Mouse (Mus musculus): ENCODE measurements at regions not wholly inside any gene's neighbourhood (a gene's known extent, or its start where the extent isn't known, plus 50 kb on each side); places are given as distances from the start of the nearest gene placed in this dataset.

- peak; percentile 52; the same call in 1 of the 2 replicates for ATAC-seq (ENCODE audit: insufficient number of reproducible peaks, low FRiP score, low TSS enrichment, low read depth)
- H3K4me3 ChIP-seq = no peak overlapping the region
- no peaks in the 10 kb centered on the region for H3K9me3 ChIP-seq
- no peaks in the 10 kb centered on the region for H3K27me3 ChIP-seq
- no peaks in the 10 kb centered on the region for H3K36me3 ChIP-seq
- peaks cover 3% of the 10 kb centered on the region; the same call in 1 of the 2 replicates for H3K4me1 ChIP-seq
- H3K4me2 ChIP-seq = no peak overlapping the region
- WGBS = 79% methylated on average over 8 of the region's 8 CpGs
- no peak overlapping the region for H3K27ac ChIP-seq
- H3K9ac ChIP-seq = no peak overlapping the region
Observed at GRCm38 (mm10) chr3:128220776-128221550, 324.8 kb upstream of the Fam241a start.

DNA sequence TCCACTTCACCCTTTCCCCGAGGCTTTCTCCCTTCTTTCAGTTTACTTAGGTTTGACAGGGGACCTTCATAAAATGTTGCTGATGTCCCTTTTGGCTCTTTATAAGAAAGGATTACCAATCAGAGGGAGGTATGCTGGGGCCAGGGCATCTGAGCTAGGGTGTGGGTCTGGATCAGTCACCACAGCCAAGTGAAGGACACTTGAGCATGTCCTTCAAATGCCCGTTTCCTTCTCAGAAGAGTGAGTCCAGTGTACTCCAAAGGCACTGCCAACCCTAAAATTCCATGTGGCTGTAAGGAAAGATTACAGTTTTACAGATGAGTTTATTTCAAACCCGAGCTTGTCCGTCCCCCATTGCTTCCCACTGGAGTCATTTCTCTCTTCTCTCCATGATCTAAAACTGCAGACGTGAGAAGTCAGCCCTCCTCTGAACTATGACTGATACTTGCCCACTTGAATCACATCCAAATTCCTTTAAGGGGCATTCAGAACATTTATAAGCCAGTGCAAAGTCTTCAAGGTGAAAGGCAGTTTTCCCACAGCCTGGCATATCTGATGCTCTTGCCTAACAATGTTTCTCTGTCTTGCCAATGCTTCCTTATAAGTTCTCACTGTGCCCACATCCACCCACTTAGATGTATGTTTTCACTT, 321.8 kb upstream of the Fam241a start:
- Histone ChIP-seq H3K9ac (no peak overlapping the region), H3K27ac (no peak overlapping the region), H3K4me3 (no peak overlapping the region), H3K9me3 (no peaks in the 10 kb centered on the region), H3K4me1 (peaks cover 3% of the 10 kb centered on the region; the same call in 1 of the 2 replicates), H3K4me2 (no peak overlapping the region), H3K27me3 (no peaks in the 10 kb centered on the region), H3K36me3 (no peaks in the 10 kb centered on the region)
- 69% methylated on average over 5 of the region's 5 CpGs for WGBS
- no peak for ATAC-seq (ENCODE audit: insufficient number of reproducible peaks, low FRiP score, low TSS enrichment, low read depth)

DNA sequence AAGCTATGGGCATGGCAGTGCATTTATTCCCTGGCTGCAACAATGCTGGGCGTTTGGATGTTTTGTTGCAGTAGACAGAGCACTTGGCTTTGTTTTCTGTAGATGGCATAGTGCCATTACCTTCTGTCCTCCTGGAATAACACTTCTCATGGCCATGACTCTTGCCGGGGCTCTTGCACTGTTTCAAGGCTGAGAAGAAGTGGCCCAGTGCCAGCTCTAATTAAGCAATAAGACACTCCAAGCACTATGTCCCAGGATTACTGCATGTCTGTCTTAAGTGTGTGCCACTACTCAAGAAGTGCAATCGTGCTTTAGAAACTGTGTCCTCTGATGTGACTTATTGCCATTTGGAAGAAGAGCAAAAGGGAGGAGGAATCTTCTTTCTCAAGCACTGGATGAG, 316.1 kb upstream of the Fam241a start:
- WGBS = 51% methylated on average over 3 of the region's 3 CpGs
- H3K4me1 ChIP-seq = no peaks in the 10 kb centered on the region
- no peak for ATAC-seq (ENCODE audit: insufficient number of reproducible peaks, low FRiP score, low TSS enrichment, low read depth)

DNA sequence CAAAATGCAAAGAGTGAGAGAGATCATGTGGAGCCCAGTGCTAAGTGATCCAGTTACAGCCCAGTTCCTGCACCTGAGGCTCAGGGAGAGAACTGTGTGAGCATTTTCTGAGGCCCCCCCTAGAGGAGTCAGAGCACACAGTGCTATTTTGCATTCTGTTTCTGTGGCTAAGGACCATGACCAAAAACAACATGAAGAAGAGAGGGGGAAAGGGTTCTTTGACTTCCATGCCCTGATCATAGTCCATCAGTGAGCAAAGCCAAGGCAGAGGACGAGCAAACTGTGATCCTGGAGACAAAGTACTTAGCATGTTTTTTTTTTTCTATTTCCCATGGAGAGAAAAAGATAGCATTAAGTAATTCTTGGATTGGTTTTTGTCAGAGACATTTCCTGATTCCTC, 314.5 kb upstream of the Fam241a start:
- H3K9ac ChIP-seq = no peak overlapping the region
- H3K27me3 ChIP-seq = no peaks in the 10 kb centered on the region
- no peak overlapping the region for H3K27ac ChIP-seq
- H3K4me3 ChIP-seq = no peak overlapping the region
- 59% methylated on average over 1 of the region's 1 CpGs for WGBS
- H3K4me2 ChIP-seq = no peak overlapping the region
- ATAC-seq (ENCODE audit: insufficient number of reproducible peaks, low FRiP score, low TSS enrichment, low read depth) = no peak
- H3K9me3 ChIP-seq = no peaks in the 10 kb centered on the region
- no peaks in the 10 kb centered on the region for H3K36me3 ChIP-seq
- no peaks in the 10 kb centered on the region for H3K4me1 ChIP-seq

More for the DNA sequence above, 316.1 kb upstream of the Fam241a start:
- Histone ChIP-seq H3K9me3 (no peaks in the 10 kb centered on the region), H3K27me3 (no peaks in the 10 kb centered on the region), H3K27ac (no peak overlapping the region), H3K4me2 (no peak overlapping the region), H3K4me3 (no peak overlapping the region), H3K9ac (no peak overlapping the region), H3K36me3 (no peaks in the 10 kb centered on the region)

DNA sequence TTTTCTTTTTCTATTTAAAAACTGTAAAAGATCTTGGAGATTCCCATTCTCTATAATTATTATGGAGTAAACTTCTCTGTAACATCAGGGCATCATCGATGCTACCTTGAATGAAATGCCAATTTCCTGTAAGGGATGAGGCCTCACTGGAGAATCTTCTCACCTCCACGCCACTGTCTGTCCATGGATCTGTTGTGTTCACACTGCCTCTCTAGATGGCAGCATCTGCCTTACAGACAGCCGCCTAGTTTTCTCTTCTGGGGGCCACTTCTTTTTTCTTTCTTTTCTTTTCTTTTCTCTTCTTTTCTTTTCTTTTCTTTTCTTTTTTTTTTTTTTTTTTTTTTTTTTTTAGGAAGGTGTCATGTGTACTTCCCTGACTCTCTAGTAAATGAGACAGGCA, 310.8 kb upstream of the Fam241a start:
- H3K9me3 ChIP-seq = no peaks in the 10 kb centered on the region
- H3K9ac ChIP-seq = no peak overlapping the region
- WGBS = 56% methylated on average over 3 of the region's 3 CpGs
- no peak overlapping the region for H3K27ac ChIP-seq
- no peaks in the 10 kb centered on the region for H3K27me3 ChIP-seq
- H3K4me3 ChIP-seq = no peak overlapping the region
- no peak overlapping the region for H3K4me2 ChIP-seq
- H3K36me3 ChIP-seq = no peaks in the 10 kb centered on the region
- H3K4me1 ChIP-seq = no peaks in the 10 kb centered on the region
- no peak for ATAC-seq (ENCODE audit: insufficient number of reproducible peaks, low FRiP score, low TSS enrichment, low read depth)

DNA sequence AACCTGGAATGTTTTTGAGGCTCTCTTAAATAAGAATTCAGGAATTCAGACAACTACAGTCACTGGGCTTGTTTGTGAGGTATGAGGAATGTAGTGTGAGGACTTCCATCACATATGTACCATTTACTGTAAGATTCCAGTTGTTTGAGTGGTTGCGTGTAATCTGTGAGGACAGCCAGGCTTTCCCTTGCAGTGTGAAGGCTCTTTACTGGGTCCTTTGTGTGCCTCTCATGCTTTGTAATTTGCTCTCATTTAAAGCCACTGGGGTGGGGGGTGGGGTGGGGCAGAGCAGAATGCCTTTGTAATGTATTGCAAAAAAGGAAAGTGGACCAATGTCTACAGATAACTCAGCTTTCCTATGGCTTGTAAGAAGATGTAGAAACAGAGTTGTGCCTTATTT, 310.4 kb upstream of the Fam241a start:
- Histone ChIP-seq H3K36me3 (no peaks in the 10 kb centered on the region), H3K4me3 (no peak overlapping the region), H3K27me3 (no peaks in the 10 kb centered on the region), H3K27ac (no peak overlapping the region), H3K9me3 (no peaks in the 10 kb centered on the region), H3K4me1 (no peaks in the 10 kb centered on the region), H3K9ac (no peak overlapping the region), H3K4me2 (no peak overlapping the region)
- no peak for ATAC-seq (ENCODE audit: insufficient number of reproducible peaks, low FRiP score, low TSS enrichment, low read depth)
- WGBS = 80% methylated on average over 1 of the region's 1 CpGs

GRCm38 (mm10) chr3:128200574-128201235, 304.6 kb upstream of the Fam241a start:
- no peak overlapping the region for H3K27ac ChIP-seq
- H3K36me3 ChIP-seq = no peaks in the 10 kb centered on the region
- H3K9ac ChIP-seq = no peak overlapping the region
- no peaks in the 10 kb centered on the region for H3K27me3 ChIP-seq
- H3K4me3 ChIP-seq = no peak overlapping the region
- no peaks in the 10 kb centered on the region for H3K4me1 ChIP-seq
- WGBS = 66% methylated on average over 5 of the region's 5 CpGs
- H3K4me2 ChIP-seq = no peak overlapping the region
- no peaks in the 10 kb centered on the region for H3K9me3 ChIP-seq
- no peak for ATAC-seq (ENCODE audit: insufficient number of reproducible peaks, low FRiP score, low TSS enrichment, low read depth)

GRCm38 (mm10) chr3:128199466-128199865, 303.3 kb upstream of the Fam241a start:
- 78% methylated on average over 2 of the region's 2 CpGs for WGBS

GRCm38 (mm10) chr3:128192046-128192800, 296.1 kb upstream of the Fam241a start:
- H3K36me3 ChIP-seq = no peaks in the 10 kb centered on the region
- no peak overlapping the region for H3K27ac ChIP-seq
- H3K9ac ChIP-seq = no peak overlapping the region
- no peak overlapping the region for H3K4me2 ChIP-seq
- H3K27me3 ChIP-seq = no peaks in the 10 kb centered on the region; the same call in 1 of the 2 replicates
- no peaks in the 10 kb centered on the region for H3K4me1 ChIP-seq
- no peak for ATAC-seq (ENCODE audit: insufficient number of reproducible peaks, low FRiP score, low TSS enrichment, low read depth)
- no peak overlapping the region for H3K4me3 ChIP-seq
- WGBS = 52% methylated on average over 17 of the region's 17 CpGs
- no peaks in the 10 kb centered on the region for H3K9me3 ChIP-seq

More at GRCm38 (mm10) chr3:128199466-128199865, 303.3 kb upstream of the Fam241a start:
- Histone ChIP-seq H3K27me3 (no peaks in the 10 kb centered on the region), H3K4me3 (no peak overlapping the region), H3K9ac (no peak overlapping the region), H3K9me3 (no peaks in the 10 kb centered on the region), H3K4me2 (no peak overlapping the region), H3K27ac (no peak overlapping the region), H3K36me3 (no peaks in the 10 kb centered on the region), H3K4me1 (no peaks in the 10 kb centered on the region)
- ATAC-seq (ENCODE audit: insufficient number of reproducible peaks, low FRiP score, low TSS enrichment, low read depth) = no peak

- no peaks in the 10 kb centered on the region for H3K9me3 ChIP-seq
- H3K36me3 ChIP-seq = no peaks in the 10 kb centered on the region
- no peaks in the 10 kb centered on the region; the same call in 1 of the 2 replicates for H3K27me3 ChIP-seq
- ATAC-seq (ENCODE audit: insufficient number of reproducible peaks, low FRiP score, low TSS enrichment, low read depth) = no peak
- H3K9ac ChIP-seq = no peak overlapping the region
- H3K4me3 ChIP-seq = no peak overlapping the region
- H3K4me1 ChIP-seq = no peaks in the 10 kb centered on the region
- 62% methylated on average over 9 of the region's 9 CpGs for WGBS
- no peak overlapping the region for H3K27ac ChIP-seq
- H3K4me2 ChIP-seq = no peak overlapping the region
Observed at GRCm38 (mm10) chr3:128187330-128188044, 291.4 kb upstream of the Fam241a start.

- H3K27ac ChIP-seq = no peak overlapping the region
- no peak overlapping the region for H3K4me3 ChIP-seq
- H3K36me3 ChIP-seq = no peaks in the 10 kb centered on the region
- no peaks in the 10 kb centered on the region for H3K9me3 ChIP-seq
- no peak overlapping the region for H3K4me2 ChIP-seq
- H3K9ac ChIP-seq = no peak overlapping the region
- no peak for ATAC-seq (ENCODE audit: insufficient number of reproducible peaks, low FRiP score, low TSS enrichment, low read depth)
- no peaks in the 10 kb centered on the region; the same call in 1 of the 2 replicates for H3K4me1 ChIP-seq
- H3K27me3 ChIP-seq = no peaks in the 10 kb centered on the region; the same call in 1 of the 2 replicates
- 5% methylated on average over 4 of the region's 4 CpGs for WGBS
Observed at GRCm38 (mm10) chr3:128186278-128186677, 290.2 kb upstream of the Fam241a start.

All from limb, embryonic 15.5 days (tissue).